Mouse (Mus musculus): ENCODE results near the gene Sh3rf3.

Sh3rf3 gene

GRCm38 (mm10) chr10:58854548-58855198 lies 41.5 kb downstream of the Sh3rf3 start:
- DNase-seq = no peak

DNA sequence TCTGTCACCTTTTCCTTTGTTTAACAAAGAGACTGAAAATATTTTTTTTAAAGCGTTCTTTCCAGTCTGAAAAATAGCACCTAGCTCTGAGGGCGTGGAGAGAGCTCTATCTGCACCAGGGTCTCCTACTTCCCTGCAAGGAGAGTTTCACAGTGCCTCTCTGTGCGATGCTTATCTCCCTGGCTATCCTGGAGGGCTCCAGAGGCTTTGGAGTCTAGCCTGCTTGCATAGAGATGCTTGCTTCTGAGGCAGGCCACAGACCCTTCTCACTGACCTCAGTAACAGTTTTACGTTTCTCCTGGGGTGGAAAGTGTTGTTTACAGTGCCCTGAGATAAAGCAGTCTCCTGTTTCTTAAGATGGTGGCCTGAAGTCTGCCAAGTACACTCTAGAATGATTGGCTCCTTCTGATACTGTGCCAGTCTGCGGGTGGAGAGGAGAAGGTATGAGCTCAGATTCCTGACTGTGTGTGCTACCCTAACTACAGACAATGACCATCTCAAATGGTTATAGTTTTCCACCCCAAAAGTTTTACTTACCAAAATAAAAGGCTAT lies 42.1 kb downstream of the Sh3rf3 start:
- DNase-seq = no peak

DNA sequence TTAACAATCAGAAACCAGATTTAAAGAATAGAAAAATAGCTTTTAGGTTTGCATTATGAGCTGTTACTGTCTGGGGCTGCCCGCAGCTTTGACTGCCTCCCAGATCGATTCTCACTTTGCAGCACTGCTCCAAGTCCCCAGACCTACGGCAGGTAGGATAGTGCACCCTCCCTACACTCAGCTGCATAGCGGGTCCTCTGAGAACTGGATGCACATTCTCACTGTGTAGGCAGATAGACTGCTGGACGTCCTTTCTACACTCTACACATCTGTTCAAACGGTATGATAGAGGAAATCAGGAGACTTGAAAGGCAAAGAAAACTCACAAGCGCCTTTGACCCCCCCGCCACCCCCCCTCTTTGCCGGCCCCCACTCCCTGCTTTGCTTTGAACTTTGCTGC lies 42.7 kb downstream of the Sh3rf3 start:
- no peak for DNase-seq

DNA sequence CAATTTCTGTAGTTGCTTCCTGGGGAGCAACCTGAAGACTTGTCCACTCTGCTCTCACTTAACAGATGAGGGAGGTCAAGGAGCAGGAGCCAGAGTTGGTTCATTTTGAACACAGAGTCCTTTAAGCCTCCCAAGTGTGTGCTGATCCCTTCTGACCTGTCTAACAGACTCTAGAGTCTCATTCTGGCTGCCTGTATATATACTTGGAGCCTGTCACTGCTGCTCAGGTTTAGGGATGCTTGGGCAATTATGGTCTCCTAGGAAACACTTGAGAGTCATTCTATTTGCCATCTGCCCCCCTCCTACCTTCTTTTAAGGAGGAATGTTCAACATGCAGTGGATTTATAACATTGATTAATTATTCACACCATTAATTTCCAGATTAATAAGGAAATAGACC lies 43.6 kb downstream of the Sh3rf3 start:
- no peak for DNase-seq

DNA sequence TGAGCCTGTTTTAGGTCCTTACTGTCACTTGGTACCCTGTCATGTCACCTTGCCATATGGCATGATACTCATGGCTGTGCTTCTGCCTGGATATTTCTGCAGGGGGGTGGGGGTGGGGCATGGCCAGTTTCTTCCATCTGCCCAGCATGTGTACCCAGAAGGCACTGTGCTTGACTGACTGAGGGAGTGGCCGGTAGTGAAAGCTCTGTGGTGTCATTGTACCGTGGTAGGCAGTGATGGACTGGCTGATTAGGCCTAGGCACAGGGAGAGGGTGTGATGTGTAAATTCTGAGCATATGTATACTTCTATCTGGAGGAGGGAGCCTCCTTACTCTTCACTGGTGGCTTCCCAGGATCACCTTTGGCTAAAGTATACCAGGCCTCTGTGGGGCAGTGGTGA lies 51.6 kb downstream of the Sh3rf3 start:
- no peak for DNase-seq

DNA sequence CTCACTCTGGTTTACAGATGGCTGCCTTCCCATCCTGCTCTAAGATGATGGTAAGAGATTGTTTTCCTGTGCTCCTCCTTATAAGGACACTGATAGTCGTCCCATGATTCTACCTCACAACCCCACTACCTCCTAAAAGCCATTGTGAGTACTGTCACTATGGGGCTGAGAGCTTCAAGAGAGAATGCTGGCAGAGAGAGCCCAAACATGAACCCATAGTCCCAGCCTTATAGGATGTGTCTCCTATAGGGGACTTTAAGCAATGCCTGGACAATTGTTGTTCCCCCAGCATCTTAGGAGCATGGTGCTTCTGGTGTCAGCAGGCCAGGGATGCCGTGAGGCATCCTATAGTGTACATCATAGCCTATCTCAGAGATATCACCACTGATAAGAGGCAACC lies 54.4 kb downstream of the Sh3rf3 start:
- DNase-seq = no peak

GRCm38 (mm10) chr10:58869836-58870235 lies 56.7 kb downstream of the Sh3rf3 start:
- no peak for DNase-seq

DNA sequence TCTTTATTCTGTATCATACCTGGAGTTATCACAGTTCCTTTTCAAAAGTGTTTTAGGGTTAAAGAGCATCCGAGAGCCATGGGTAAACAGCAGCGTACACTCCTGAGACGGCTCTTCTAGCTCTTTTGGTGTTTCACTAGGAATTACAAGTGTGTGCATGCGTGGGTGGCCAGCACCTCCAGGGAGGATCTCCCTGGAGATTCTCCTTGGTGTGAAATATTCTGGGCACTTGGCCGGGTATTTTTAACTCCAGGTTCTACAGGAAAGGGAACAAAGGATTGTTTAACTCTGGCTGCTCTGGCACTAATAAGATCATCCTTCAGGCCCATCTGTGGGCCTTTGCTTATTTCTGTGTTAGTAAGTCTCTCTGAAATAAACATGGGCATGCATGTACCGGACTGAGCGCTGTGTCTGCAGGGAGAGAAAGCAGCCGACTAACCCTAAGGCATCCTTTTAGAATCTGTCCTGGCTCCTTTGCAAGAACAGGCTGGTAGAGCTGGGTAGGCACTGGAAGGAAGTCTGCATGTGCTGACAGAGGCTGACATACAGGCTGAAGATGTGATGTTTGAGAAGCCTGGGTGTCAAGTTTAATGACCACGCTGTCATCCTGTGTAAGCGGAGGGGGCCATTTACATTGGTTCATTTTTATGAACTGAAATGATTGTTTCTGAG lies 58.1 kb downstream of the Sh3rf3 start:
- DNase-seq = no peak

GRCm38 (mm10) chr10:58871821-58872577 lies 58.8 kb downstream of the Sh3rf3 start:
- no peak for DNase-seq

GRCm38 (mm10) chr10:58877835-58878234 lies 64.7 kb downstream of the Sh3rf3 start:
- DNase-seq = no peak

DNA sequence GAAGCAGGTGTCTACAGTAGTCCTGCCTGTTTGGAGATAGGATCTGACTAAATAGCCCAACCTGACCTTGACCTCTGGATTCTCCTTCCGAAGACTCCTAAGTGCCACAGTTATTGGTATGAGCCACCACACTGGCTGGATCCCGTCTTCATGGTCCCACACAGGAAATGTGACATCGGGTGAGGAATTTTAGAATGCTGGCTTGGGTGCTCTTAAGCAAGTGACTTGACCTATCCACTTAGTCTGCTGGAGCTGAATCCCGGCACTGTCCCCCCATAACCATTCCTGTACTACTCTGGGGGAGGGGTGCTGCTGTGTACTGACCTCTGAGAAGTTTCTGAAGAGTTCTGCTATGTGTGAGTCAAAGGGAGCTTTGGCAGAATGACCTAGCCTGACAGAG lies 65.5 kb downstream of the Sh3rf3 start:
- no peak for DNase-seq

DNA sequence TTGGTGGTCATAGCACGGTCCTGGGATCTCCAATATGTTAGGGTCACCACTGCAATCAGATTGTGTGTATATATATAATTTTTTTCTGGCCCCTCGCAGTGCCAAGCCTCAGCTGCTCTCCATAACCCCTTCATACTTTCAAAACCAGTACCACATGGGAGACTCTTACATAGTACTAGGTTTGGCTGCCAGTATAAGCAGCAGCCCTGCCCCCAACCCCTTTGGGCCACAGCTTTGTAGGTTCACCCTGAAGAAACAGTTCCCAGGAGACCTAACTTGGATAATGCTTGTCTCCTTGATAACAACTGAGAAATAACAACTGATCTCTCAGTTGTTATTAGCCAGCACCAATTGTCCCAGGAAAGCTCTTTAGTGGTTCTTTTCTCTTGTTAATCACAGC lies 69.6 kb downstream of the Sh3rf3 start:
- DNase-seq = no peak

GRCm38 (mm10) chr10:58885351-58885750 lies 72.2 kb downstream of the Sh3rf3 start:
- no peak for DNase-seq

GRCm38 (mm10) chr10:58885816-58886215 lies 72.7 kb downstream of the Sh3rf3 start:
- no peak for DNase-seq

GRCm38 (mm10) chr10:58890671-58891439 lies 77.7 kb downstream of the Sh3rf3 start:
- DNase-seq = no peak

DNA sequence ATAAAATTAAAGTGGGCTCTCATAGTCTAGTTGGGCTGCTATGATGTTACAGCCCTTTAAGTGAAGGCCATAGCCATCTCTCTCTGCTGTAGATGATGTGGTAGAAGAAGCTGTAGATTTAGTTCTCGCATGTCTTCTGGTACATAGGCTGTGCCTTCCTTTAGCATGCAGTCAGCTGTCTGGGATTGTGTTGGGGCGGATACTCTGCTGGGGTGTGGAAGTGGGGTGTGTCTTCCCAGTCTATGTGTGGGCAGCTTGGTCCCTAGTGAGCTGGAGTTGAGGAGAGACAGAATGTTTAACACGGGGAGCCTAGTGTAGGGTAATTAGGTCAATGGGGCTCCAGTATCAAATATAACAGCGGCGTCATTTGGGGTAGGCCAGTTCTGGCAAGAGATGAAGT lies 82.3 kb downstream of the Sh3rf3 start:
- no peak for DNase-seq

DNA sequence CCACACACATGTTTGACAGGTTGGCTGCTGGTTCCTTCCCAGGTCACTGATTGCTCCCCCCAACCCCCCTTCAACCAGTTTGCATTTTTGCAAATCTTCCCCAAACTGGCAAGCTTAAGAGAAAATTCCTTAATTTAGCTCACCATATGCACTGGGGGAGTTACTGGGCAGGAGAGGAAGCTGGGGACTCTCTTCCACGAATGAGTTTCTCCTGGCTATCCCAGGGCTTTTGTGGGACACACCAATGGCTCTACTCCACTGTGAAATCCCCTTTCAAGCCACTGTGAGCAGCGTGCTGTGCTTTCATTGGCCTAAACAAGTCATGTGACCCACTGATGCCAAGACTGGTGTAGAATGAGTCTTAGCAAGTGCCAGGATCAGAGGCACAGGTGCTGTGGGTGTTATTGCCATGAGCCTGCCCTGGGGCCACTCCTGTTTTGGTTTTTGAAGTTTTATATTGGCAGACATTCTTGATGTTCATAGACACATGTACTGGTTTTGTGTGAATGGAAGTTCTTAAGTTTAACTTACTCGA lies 83.9 kb downstream of the Sh3rf3 start:
- DNase-seq = no peak

GRCm38 (mm10) chr10:58905253-58905652 lies 92.1 kb downstream of the Sh3rf3 start:
- no peak for DNase-seq

DNA sequence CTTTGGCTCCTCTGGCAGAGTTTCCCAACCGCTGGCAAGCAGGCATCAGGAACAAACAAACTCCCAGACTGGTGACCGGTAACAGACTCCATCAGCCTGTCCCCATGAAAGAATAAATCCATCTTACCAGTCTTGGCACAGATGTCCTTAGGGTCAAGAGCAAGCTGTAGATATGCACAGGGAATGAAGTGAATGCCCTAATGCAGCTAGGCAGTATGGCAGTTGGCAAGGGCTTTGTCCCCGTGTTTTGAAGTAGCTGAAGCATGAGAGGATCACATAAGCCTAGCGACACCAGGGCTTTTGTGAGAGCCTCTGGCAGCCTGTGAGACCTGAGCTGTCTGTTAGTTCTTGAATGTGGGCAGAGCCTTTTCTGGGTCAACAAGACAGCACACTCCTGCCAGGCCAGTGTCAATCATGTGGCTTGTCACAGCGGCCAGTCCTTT lies 93.9 kb downstream of the Sh3rf3 start:
- no peak for DNase-seq

DNA sequence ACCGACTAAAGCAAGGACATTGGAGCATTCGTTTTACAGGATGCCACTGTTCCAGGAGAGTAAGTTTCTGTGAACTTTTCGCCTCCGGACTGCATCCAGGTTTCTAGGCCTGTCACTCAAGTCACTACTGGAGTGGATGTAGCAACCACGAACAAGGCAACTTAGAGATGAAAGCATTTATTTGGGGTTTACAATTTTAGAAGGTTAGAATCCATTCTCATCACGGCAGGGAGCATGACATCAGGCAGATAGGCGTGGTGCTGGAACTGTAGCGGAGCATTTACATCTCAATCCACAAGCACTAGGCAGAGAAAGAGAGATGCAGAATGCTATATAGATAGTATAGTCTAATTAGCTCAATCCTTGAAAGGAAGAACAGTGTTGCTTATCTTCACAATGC lies 95.3 kb downstream of the Sh3rf3 start:
- no peak for DNase-seq

- no peak for DNase-seq
Observed at GRCm38 (mm10) chr10:58915301-58916245, 102.4 kb downstream of the Sh3rf3 start.

Data from liver (tissue).